Mouse (Mus musculus) forebrain, embryonic 12.5 days (tissue): ENCODE results near the gene Dst. TPM values are rescaled to one million over a fixed set of nuclear protein-coding genes. Genes with fewer than 3 reads are reported as not detected.

Experiments used
- ATAC-seq: fragments of 200-750 bp; cut with Nextera tagmentation; 2 replicates; pipeline ENCODE4 v1.8.0; 2017; ENCODE audit warnings: moderate TSS enrichment; ENCODE audit not compliant: low FRiP score
- H3K27ac ChIP-seq: fragments of 300-500 bp; sonication (generic); 2 replicates; pipeline ENCODE4 v1.5.1; 2016; ENCODE audit warnings: mild to moderate bottlenecking
- H3K27me3 ChIP-seq: fragments of 300-500 bp; sonication (generic); 2 replicates; pipeline ENCODE4 v1.6.1; 2016; ENCODE audit warnings: mild to moderate bottlenecking
- H3K36me3 ChIP-seq: fragments of 300-500 bp; sonication (generic); replicated peaks from 2 replicates; pipeline ENCODE4 v1.6.1; 2016; ENCODE audit warnings: mild to moderate bottlenecking
- H3K4me1 ChIP-seq: fragments of 300-500 bp; sonication (generic); 2 replicates; pipeline ENCODE4 v1.6.1; 2016
- H3K4me2 ChIP-seq: fragments of 300-500 bp; sonication (generic); 2 replicates; pipeline ENCODE4 v1.6.1; 2016; ENCODE audit warnings: mild to moderate bottlenecking, moderate library complexity
- H3K4me3 ChIP-seq: fragments of 300-500 bp; sonication (generic); replicated peaks from 2 replicates; pipeline ENCODE4 v1.5.1; 2016; ENCODE audit warnings: mild to moderate bottlenecking
- H3K9ac ChIP-seq: fragments of 300-500 bp; sonication (generic); 2 replicates; pipeline ENCODE4 v1.6.1; 2016; ENCODE audit warnings: mild to moderate bottlenecking
- H3K9me3 ChIP-seq: fragments of 300-500 bp; sonication (generic); 2 replicates; pipeline ENCODE4 v1.6.1; 2016
- WGBS: fragments of 180-500 bp; shearing (Covaris S2); methylation state at CpG from one replicate; pipeline ENCODE4 v1.1.7; 2016; 5-methylcytosine and 5-hydroxymethylcytosine counted together
- polyA plus RNA-seq: library from polyadenylated mRNA; unstranded; fragments of >200 nt; fragmentation: Nextera tagmentation; extraction: Ambion mirVana; gene quantifications from 2 replicates; pipeline ENCODE4 v1.2.1, GENCODE M21; 2016

The Dst gene
- polyA plus RNA-seq, 1 experiment from 2014 or later, result 30.8 TPM

- Histone ChIP-seq H3K4me3 (no peak overlapping the region), H3K27me3 (no peaks in the 10 kb centered on the region), H3K9me3 (no peaks in the 10 kb centered on the region), H3K4me1 (peaks cover 6% of the 10 kb centered on the region; the same call in 1 of the 2 replicates), H3K4me2 (no peak overlapping the region), H3K9ac (no peak overlapping the region), H3K27ac (no peak overlapping the region), H3K36me3 (no peaks in the 10 kb centered on the region)
- no peak for ATAC-seq
- 80% methylated on average over 7 of the region's 7 CpGs for WGBS
These were observed 248.0 kb downstream of the Dst start for GRCm38 (mm10) chr1:34156058-34156457.

GRCm38 (mm10) chr1:34157702-34158101 is 249.7 kb downstream of the Dst start:
- Histone ChIP-seq H3K4me2 (no peak overlapping the region), H3K36me3 (0 out of 2 replicates have a peak, but pooled peaks cover 2% of the 10 kb centered on the region), H3K9me3 (no peaks in the 10 kb centered on the region), H3K9ac (no peak overlapping the region), H3K27ac (no peak overlapping the region), H3K27me3 (no peaks in the 10 kb centered on the region), H3K4me1 (peaks cover 6% of the 10 kb centered on the region; the same call in 1 of the 2 replicates), H3K4me3 (no peak overlapping the region)
- 91% methylated on average over 10 of the region's 10 CpGs for WGBS
- ATAC-seq, result no peak

- no peaks in the 10 kb centered on the region for H3K9me3 ChIP-seq
- no peak overlapping the region for H3K4me3 ChIP-seq
- peak; percentile 82 for ATAC-seq
- H3K36me3 ChIP-seq, result 0 out of 2 replicates have a peak, but pooled peaks cover 2% of the 10 kb centered on the region
- no peaks in the 10 kb centered on the region for H3K27me3 ChIP-seq
- 44% methylated on average over 11 of the region's 11 CpGs for WGBS
- peaks cover 6% of the 10 kb centered on the region; the same call in 1 of the 2 replicates for H3K4me1 ChIP-seq
- peak overlapping the region; percentile 50; the same call in 1 of the 2 replicates for H3K27ac ChIP-seq
- no peak overlapping the region for H3K4me2 ChIP-seq
- H3K9ac ChIP-seq, result no peak overlapping the region
These were observed 250.8 kb downstream of the Dst start for GRCm38 (mm10) chr1:34158822-34159221.

- H3K36me3 ChIP-seq, result peaks cover 2% of the 10 kb centered on the region; the same call in 1 of the 2 replicates
- WGBS, result 88% methylated on average over 7 of the region's 7 CpGs
- H3K27me3 ChIP-seq, result no peaks in the 10 kb centered on the region
- no peaks in the 10 kb centered on the region for H3K9me3 ChIP-seq
- no peak overlapping the region for H3K4me2 ChIP-seq
- peaks cover 6% of the 10 kb centered on the region; the same call in 1 of the 2 replicates for H3K4me1 ChIP-seq
- H3K27ac ChIP-seq, result no peak overlapping the region
- H3K4me3 ChIP-seq, result no peak overlapping the region
- no peak for ATAC-seq
- H3K9ac ChIP-seq, result no peak overlapping the region
These were observed 251.9 kb downstream of the Dst start for GRCm38 (mm10) chr1:34159898-34160297.

GRCm38 (mm10) chr1:34164616-34165295 is 256.7 kb downstream of the Dst start:
- H3K9me3 ChIP-seq, result no peaks in the 10 kb centered on the region
- peak; percentile 77; the same call in 1 of the 2 replicates for ATAC-seq
- no peaks in the 10 kb centered on the region for H3K27me3 ChIP-seq
- H3K27ac ChIP-seq, result no peak overlapping the region
- H3K4me1 ChIP-seq, result no peaks in the 10 kb centered on the region; the same call in 1 of the 2 replicates
- no peak overlapping the region for H3K9ac ChIP-seq
- H3K4me2 ChIP-seq, result no peak overlapping the region
- 65% methylated on average over 14 of the region's 14 CpGs for WGBS
- H3K36me3 ChIP-seq, result peaks cover 32% of the 10 kb centered on the region
- no peak overlapping the region for H3K4me3 ChIP-seq

GRCm38 (mm10) chr1:34165926-34166325 is 257.9 kb downstream of the Dst start:
- H3K36me3 ChIP-seq, result peaks cover 43% of the 10 kb centered on the region

GRCm38 (mm10) chr1:34167151-34168057 is 259.4 kb downstream of the Dst start:
- no peak for ATAC-seq
- peaks cover 54% of the 10 kb centered on the region for H3K36me3 ChIP-seq
- no peak overlapping the region for H3K4me3 ChIP-seq
- H3K4me1 ChIP-seq, result no peaks in the 10 kb centered on the region
- no peaks in the 10 kb centered on the region for H3K9me3 ChIP-seq
- H3K27me3 ChIP-seq, result no peaks in the 10 kb centered on the region
- no peak overlapping the region for H3K27ac ChIP-seq
- WGBS, result 85% methylated on average over 19 of the region's 19 CpGs
- H3K4me2 ChIP-seq, result no peak overlapping the region
- H3K9ac ChIP-seq, result no peak overlapping the region

More at GRCm38 (mm10) chr1:34165926-34166325, 257.9 kb downstream of the Dst start:
- ATAC-seq, result no peak
- Histone ChIP-seq H3K9ac (no peak overlapping the region), H3K4me2 (no peak overlapping the region), H3K4me3 (no peak overlapping the region), H3K27me3 (no peaks in the 10 kb centered on the region), H3K4me1 (no peaks in the 10 kb centered on the region), H3K9me3 (no peaks in the 10 kb centered on the region), H3K27ac (no peak overlapping the region)
- WGBS, result 99% methylated on average over 4 of the region's 4 CpGs

- no peak for ATAC-seq
- Histone ChIP-seq H3K36me3 (peaks cover 66% of the 10 kb centered on the region), H3K9me3 (no peaks in the 10 kb centered on the region), H3K27me3 (no peaks in the 10 kb centered on the region), H3K4me1 (no peaks in the 10 kb centered on the region), H3K27ac (no peak overlapping the region), H3K4me2 (no peak overlapping the region), H3K9ac (no peak overlapping the region), H3K4me3 (no peak overlapping the region)
- WGBS, result 89% methylated on average over 12 of the region's 12 CpGs
These were observed 261.1 kb downstream of the Dst start for GRCm38 (mm10) chr1:34169086-34169485.

- no peak overlapping the region for H3K4me3 ChIP-seq
- peaks cover 68% of the 10 kb centered on the region for H3K36me3 ChIP-seq
- WGBS, result 93% methylated on average over 15 of the region's 15 CpGs
These were observed 266.5 kb downstream of the Dst start for GRCm38 (mm10) chr1:34174517-34174916.

GRCm38 (mm10) chr1:34174961-34175360 is 266.9 kb downstream of the Dst start:
- ATAC-seq, result no peak
- no peak overlapping the region for H3K9ac ChIP-seq
- H3K4me3 ChIP-seq, result no peak overlapping the region
- H3K9me3 ChIP-seq, result no peaks in the 10 kb centered on the region
- H3K27me3 ChIP-seq, result no peaks in the 10 kb centered on the region
- no peak overlapping the region for H3K4me2 ChIP-seq
- H3K36me3 ChIP-seq, result peaks cover 71% of the 10 kb centered on the region
- H3K4me1 ChIP-seq, result no peaks in the 10 kb centered on the region
- H3K27ac ChIP-seq, result no peak overlapping the region
- 89% methylated on average over 8 of the region's 8 CpGs for WGBS

More at GRCm38 (mm10) chr1:34174517-34174916, 266.5 kb downstream of the Dst start:
- Histone ChIP-seq H3K9ac (no peak overlapping the region), H3K4me1 (no peaks in the 10 kb centered on the region), H3K27me3 (no peaks in the 10 kb centered on the region), H3K9me3 (no peaks in the 10 kb centered on the region), H3K27ac (no peak overlapping the region), H3K4me2 (no peak overlapping the region)
- ATAC-seq, result no peak

GRCm38 (mm10) chr1:34178022-34178727 is 270.1 kb downstream of the Dst start:
- no peaks in the 10 kb centered on the region for H3K9me3 ChIP-seq
- no peak overlapping the region for H3K4me2 ChIP-seq
- H3K4me3 ChIP-seq, result no peak overlapping the region
- no peak for ATAC-seq
- 87% methylated on average over 41 of the region's 41 CpGs for WGBS
- peaks cover 11% of the 10 kb centered on the region for H3K4me1 ChIP-seq
- no peak overlapping the region for H3K27ac ChIP-seq
- H3K27me3 ChIP-seq, result no peaks in the 10 kb centered on the region
- no peak overlapping the region for H3K9ac ChIP-seq
- H3K36me3 ChIP-seq, result peaks cover 61% of the 10 kb centered on the region

GRCm38 (mm10) chr1:34179756-34180155 is 271.7 kb downstream of the Dst start:
- peaks cover 49% of the 10 kb centered on the region for H3K36me3 ChIP-seq
- no peaks in the 10 kb centered on the region for H3K27me3 ChIP-seq
- 95% methylated on average over 19 of the region's 19 CpGs for WGBS
- H3K9me3 ChIP-seq, result no peaks in the 10 kb centered on the region
- H3K27ac ChIP-seq, result no peak overlapping the region
- no peak overlapping the region for H3K4me2 ChIP-seq
- peaks cover 24% of the 10 kb centered on the region for H3K4me1 ChIP-seq
- no peak overlapping the region for H3K4me3 ChIP-seq
- H3K9ac ChIP-seq, result no peak overlapping the region
- ATAC-seq, result no peak
